Mouse (Mus musculus) thymus, postnatal 4 days (tissue): ENCODE measurements around the gene Gm45521.
"Not testable (repeated sequence)": the region's sequence is repeated elsewhere in the genome, so short reads cannot be mapped to it uniquely, and the experiment has no call there.

Experiments used
- DNase-seq: peaks from one replicate; pipeline ENCODE4 v3.0.0; 2021

Gm45521 gene

DNA sequence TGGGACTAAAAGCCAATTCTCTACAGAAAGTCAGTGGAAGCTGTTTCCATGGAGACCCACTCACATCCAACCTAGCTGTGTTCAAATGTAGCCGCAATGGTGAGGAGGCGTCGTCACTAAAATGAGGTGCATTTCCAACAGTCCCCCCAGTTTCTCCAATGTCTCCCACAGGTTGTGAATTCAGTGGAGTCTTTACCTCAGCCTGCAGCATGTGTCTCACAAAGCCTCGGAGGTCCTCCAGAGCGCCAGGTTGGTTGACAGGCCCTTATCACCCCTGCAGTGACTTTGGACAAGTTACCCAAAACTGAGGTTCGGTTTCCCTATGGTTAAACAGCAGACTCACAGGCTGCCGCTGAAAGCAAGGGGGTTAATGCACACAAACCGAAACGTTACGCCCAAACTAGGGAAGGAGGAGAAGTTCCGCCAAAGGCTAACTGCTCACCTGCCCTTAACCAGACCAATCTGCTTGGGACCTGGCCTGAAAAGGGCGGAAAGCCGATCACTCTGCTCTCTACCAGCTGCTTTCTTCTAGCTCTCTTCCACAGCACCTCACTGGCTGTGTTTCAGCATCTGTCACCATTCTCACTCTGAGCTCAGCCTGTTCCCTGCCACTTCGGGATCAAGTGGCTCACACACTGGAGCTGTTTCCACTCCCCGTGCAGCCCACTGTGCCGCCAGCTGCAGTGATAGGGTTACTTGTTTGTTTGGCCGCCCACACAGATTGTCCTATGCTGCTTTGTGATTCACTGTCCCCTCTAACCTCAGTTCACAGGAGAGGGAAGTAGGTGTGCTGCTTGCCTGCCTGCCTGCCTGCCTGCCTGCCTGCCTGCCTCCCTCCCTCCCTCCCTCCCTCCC is 44.0 kb downstream of the Gm45521 start:
- DNase-seq = peak; percentile 30

DNA sequence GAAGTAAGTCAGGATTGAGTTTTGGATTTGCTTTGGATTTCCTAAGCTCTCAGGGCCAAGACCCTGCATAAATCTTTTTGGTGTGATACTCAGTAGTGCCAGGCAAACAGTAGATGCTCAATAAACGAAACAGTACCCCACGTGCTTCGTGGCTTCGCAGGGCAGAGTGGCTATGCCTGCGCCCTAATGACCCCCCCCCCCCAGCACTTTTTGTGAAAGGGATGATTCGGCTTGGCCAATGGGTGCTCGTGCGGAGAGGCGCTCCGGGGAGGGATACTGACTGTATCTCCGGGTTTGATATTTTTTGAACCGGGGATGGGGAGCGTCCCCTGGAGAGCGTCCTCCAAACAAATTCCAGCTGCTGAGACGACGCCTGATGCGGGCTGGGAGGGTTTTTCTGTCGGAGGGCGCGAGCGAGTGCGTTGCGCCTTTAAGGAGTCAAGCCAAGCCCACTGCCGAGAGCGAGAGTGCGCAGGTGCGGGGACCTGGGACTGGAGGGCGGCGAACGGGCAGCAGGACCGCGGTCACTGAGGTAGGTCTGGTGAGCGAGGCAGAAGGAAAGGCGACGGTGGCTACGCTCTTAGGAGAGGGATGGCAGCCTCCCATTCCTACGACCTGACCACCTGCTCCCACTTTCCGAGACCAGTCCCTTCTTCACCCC is 45.5 kb downstream of the Gm45521 start, which contains the start of gene Abhd6:
Gene Abhd6, plus strand, starts transcription at position 471 of the 661 bp plus-strand sequence.
- DNase-seq = peak; percentile 91

DNA sequence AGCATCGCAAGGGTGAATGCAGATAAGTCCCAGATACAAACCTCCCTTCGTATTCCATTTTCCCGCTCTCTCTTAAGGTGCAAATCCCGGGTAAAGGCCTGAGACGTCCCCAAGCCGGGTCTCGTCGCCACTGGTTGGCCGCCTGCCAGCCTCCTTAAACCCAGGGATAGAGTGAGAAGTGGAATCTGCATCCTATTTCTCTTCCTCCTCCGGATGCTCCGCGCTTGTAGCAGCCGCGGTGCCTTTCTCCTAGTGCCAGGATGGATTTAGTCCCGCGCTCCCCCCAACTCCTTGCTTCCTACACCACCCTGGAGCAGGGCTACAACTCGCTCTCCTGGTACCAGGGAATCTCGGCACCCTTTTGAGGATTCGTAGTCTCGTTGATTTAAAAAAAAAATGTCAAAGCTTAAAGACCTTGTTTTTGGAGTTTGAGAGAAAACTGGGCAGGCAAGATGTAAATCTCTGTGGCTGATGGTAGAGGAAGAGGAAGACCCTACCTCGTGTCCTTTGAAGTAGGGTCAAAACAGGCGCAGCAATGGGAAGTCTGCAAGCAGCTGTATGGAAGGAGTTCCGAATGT is 46.1 kb downstream of the Gm45521 start:
- DNase-seq = peak; percentile 45

DNA sequence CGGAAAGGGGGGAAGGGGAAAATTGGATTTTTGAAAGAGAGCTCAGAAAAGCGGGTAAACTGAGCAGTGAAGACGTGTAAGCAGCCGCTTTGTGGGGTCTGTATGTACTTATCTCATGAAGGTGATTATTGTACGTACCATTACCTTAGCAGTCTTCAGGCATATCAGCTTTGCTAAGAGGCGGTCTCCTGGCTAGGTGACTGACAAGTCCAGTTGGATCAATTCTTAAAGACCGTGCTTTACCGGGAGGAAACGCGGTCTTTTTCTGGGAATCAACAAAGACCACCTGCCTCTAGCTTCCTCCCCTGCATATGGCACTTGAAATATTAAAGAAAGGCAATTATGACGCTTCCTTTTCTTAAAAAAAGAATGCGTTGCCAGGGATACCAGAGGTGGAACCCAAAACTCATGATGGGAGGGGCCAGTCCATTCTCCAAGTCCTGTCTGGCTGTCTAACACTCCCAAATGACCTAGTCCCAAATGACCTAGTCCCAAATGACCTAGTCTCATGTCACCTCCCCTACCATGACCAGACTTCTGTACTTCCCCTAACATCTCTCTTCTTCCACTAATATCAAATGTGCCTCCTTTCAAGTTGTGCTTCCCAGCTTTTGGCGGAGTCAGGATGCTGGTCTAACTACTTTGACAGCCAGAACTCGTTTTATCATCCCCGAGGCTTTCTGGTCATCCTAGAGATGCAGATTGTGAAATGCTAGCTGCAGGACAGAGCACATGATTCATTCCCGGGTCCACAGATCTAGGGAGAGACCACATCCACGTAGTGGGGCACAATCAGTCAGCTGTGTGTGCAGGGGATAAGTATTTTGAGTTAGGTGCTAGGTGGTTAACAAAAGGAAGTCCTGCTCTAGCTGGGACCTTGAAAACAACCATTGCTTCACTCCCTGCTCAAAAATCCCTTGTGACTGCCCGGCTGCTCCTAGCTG is 46.9 kb downstream of the Gm45521 start:
- DNase-seq = no peak

DNA sequence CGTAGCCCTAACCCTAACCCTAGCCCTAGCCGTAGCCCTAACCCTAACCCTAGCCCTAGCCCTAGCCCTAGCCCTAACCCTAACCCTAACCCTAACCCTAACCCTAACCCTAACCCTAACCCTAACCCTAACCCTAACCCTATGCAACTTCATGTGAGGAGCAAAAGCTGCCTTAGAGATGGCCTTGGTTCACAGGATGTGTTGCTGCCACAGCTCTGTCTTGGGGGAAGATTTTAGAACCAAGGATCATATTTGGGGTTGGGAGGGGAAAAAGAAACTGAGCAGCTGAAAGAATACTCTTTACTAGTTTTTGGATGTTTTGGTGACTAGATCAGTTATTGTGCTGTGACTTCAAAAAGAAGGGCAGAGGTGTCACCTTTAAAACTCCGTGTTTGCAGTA is 49.0 kb downstream of the Gm45521 start:
- not testable (repeated sequence) for DNase-seq

DNA sequence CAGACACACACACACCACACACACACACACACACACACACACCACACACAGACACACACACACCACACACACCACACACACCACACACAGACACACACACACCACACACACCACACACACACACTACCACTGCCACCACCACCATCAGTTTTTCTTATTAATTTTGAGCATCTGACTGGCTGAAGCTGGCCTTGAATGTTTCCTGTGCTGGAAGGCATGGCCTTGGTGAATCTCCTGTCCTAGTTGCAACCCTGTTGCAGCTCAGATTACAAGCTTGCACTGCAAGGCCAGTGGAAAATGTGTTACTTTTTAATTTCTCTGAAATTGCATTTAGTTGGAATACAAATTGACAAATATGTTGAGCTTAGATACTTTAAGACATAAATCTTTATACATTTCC is 50.0 kb downstream of the Gm45521 start:
- no peak for DNase-seq

DNA sequence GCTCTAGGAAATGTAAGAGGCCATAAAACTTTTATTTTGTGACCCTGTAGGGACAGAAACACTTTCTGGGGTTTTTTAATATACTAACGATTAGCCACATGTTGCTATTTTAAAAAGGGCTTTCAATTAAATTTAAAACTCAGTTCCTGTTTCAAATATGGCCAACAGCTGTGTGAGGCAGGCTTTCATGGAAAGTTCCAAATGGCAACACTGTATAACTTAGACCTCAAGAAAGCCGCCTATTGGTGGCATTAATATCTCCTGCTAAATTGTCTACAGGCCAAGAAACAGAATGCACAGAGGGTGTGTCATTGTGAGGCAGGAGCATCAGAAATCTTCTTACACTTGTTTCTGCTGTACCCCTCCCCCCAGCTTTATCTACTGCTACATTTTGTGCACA is 50.4 kb downstream of the Gm45521 start:
- no peak for DNase-seq

DNA sequence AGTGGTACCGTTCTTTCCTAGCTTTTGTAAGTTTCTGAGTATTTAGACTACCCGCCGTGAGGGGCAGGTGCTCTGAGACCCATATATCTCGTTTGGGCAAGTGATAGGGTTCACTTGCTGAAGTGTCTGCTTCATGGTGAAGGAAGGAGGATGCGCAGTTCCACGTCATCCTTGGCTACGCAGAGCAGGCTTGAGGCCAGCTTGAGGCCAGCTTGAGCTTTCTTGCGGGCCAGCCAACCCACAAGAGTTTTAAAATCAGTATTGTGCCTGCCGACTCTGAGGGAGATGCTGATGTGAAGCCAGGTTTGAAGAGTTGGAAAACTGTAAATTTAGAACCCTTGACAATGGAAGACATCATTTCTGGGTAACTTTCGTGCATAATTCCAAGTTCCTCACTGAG is 50.8 kb downstream of the Gm45521 start:
- no peak for DNase-seq
